In genomic region chr3:53329528-53329927, GRCm38 (mm10) we compare ENCODE assay signal across 9 mouse cellular contexts.
DNase-seq lines count a peak whose midpoint lies in the region; ATAC-seq and TF ChIP-seq lines count a peak whose summit lies in the region.
"Had no signal": no experiment of that assay in that cellular context is flagged by ENCODE, and none has a peak within 500 bp of the region (broad histone marks: within the 10 kb centered on the region; RNA-seq: fewer than 3 reads in every experiment).

No protein-coding gene starts in this region.

- H3K4me2 ChIP-seq in lung, postnatal 0 days (replicated peaks; ENCODE audit: low read depth, low read length): no peak overlapping the region

- TF ChIP-seq EP300 in lung, postnatal 0 days (IDR thresholded peaks at IDR 0.05): no peak

- H3K9me3 ChIP-seq in lung, postnatal 0 days (ENCODE audit: low read length): no peaks in the 10 kb centered on the region

- H3K36me3 ChIP-seq in lung, postnatal 0 days (ENCODE audit: insufficient read depth, low read length): no peaks in the 10 kb centered on the region

- peak; percentile 3 for DNase-seq in heart, adult 8-10 months (ENCODE audit: low spot score)
- no peak for DNase-seq in heart, postnatal 25 days (ENCODE audit: low spot score)
- DNase-seq in lung, postnatal 0 days (ENCODE audit: low spot score): no peak
- DNase-seq in lung, adult 18-20 months: no peak
- DNase-seq in ZHBTc4 (ENCODE audit: low read depth, low spot score) (peak; percentile 33), MN1 (ENCODE audit: low spot score) (no peak)
- peak; percentile 15 for DNase-seq in lung, postnatal 14 days
- DNase-seq: kidney, adult 8-10 months; thymus, postnatal 25 days had no signal

- 56% methylated on average over 3 of the region's 3 CpGs for WGBS in lung, postnatal 0 days

- no peaks in the 10 kb centered on the region for H3K4me1 ChIP-seq in lung, postnatal 0 days (ENCODE audit: insufficient read depth, low read depth, low read length)

- peak; percentile 70 for TF ChIP-seq CTCF in lung, postnatal 0 days (IDR thresholded peaks at IDR 0.05)

- intact Hi-C loops in heart, postnatal 25 days (cut with DNase I): loop anchor here (2.0 kb wide), 1 partner anchor 297 kb away; no protein-coding TSS in a partner anchor

- H3K27me3 ChIP-seq in lung, postnatal 0 days (replicated peaks; ENCODE audit: insufficient read depth, low read length): no peaks in the 10 kb centered on the region

- no peak overlapping the region for H3K4me3 ChIP-seq in lung, postnatal 0 days (ENCODE audit: low read depth, low read length)

- no peak overlapping the region for H3K27ac ChIP-seq in lung, postnatal 0 days (ENCODE audit: low read length)

- H3K9ac ChIP-seq in lung, postnatal 0 days (replicated peaks; ENCODE audit: low read depth): no peak overlapping the region

- no peak for ATAC-seq in lung, postnatal 0 days

Comparison
In these comparisons a context has a peak if more than half of its experiments do, and no peak if none do; other contexts are left out.
1. DNase-seq: peak in heart, adult 8-10 months (single experiment), ZHBTc4 (single experiment) and lung, postnatal 14 days (single experiment); none in heart, postnatal 25 days (single experiment), lung, postnatal 0 days (single experiment), lung, adult 18-20 months (0 of 2) and MN1 (single experiment).